Mouse (Mus musculus): Measurements from ENCODE around the gene Btbd9. TPM values are rescaled to one million over a fixed set of nuclear protein-coding genes. Genes with fewer than 3 reads are reported as not detected.

Gene Btbd9
- polyA plus RNA-seq, 1 experiment from 2014 or later = 59.8 TPM

GRCm38 (mm10) chr17:30272769-30273168, 303.5 kb downstream of the Btbd9 start:
- WGBS = 95% methylated on average over 6 of the region's 6 CpGs
- Histone ChIP-seq H3K27ac (no peak overlapping the region), H3K4me1 (peaks cover 20% of the 10 kb centered on the region), H3K36me3 (peaks cover 4% of the 10 kb centered on the region), H3K9me3 (no peaks in the 10 kb centered on the region), H3K4me3 (no peak overlapping the region), H3K27me3 (ENCODE audit: insufficient read depth, poor library complexity, severe bottlenecking) (no peaks in the 10 kb centered on the region)
- no peak for DNase-seq (ENCODE audit: low spot score)

- 69% methylated on average over 11 of the region's 11 CpGs for WGBS
- DNase-seq (ENCODE audit: low spot score) = no peak
- peaks cover 19% of the 10 kb centered on the region for H3K4me1 ChIP-seq
- H3K9me3 ChIP-seq = no peaks in the 10 kb centered on the region
- peak overlapping the region; percentile 42; the same call in 1 of the 2 replicates for H3K27ac ChIP-seq
- no peaks in the 10 kb centered on the region for H3K27me3 ChIP-seq (ENCODE audit: insufficient read depth, poor library complexity, severe bottlenecking)
- no peak overlapping the region for H3K4me3 ChIP-seq
- peaks cover 8% of the 10 kb centered on the region; the same call in 1 of the 2 replicates for H3K36me3 ChIP-seq
These were observed 306.9 kb downstream of the Btbd9 start for GRCm38 (mm10) chr17:30269136-30270063.

GRCm38 (mm10) chr17:30268456-30268855, 307.8 kb downstream of the Btbd9 start:
- no peak for DNase-seq (ENCODE audit: low spot score)
- Histone ChIP-seq H3K4me3 (no peak overlapping the region), H3K9me3 (no peaks in the 10 kb centered on the region), H3K27me3 (ENCODE audit: insufficient read depth, poor library complexity, severe bottlenecking) (no peaks in the 10 kb centered on the region), H3K36me3 (peaks cover 5% of the 10 kb centered on the region; the same call in 1 of the 2 replicates), H3K27ac (no peak overlapping the region), H3K4me1 (peaks cover 19% of the 10 kb centered on the region)
- WGBS = 87% methylated on average over 8 of the region's 8 CpGs

- WGBS = 66% methylated on average over 5 of the region's 5 CpGs
- H3K36me3 ChIP-seq = peaks cover 5% of the 10 kb centered on the region; the same call in 1 of the 2 replicates
- DNase-seq (ENCODE audit: low spot score) = no peak
These were observed 308.8 kb downstream of the Btbd9 start for GRCm38 (mm10) chr17:30267432-30267973.

GRCm38 (mm10) chr17:30263535-30263934, 312.8 kb downstream of the Btbd9 start:
- WGBS = 77% methylated on average over 2 of the region's 2 CpGs
- DNase-seq (ENCODE audit: low spot score) = no peak
- Histone ChIP-seq H3K9me3 (no peaks in the 10 kb centered on the region), H3K27me3 (ENCODE audit: insufficient read depth, poor library complexity, severe bottlenecking) (no peaks in the 10 kb centered on the region), H3K27ac (no peak overlapping the region), H3K4me3 (no peak overlapping the region), H3K4me1 (peaks cover 26% of the 10 kb centered on the region), H3K36me3 (peaks cover 5% of the 10 kb centered on the region; the same call in 1 of the 2 replicates)

More at GRCm38 (mm10) chr17:30267432-30267973, 308.8 kb downstream of the Btbd9 start:
- no peaks in the 10 kb centered on the region for H3K27me3 ChIP-seq (ENCODE audit: insufficient read depth, poor library complexity, severe bottlenecking)
- H3K4me1 ChIP-seq = peaks cover 19% of the 10 kb centered on the region
- H3K4me3 ChIP-seq = no peak overlapping the region
- H3K9me3 ChIP-seq = no peaks in the 10 kb centered on the region
- H3K27ac ChIP-seq = no peak overlapping the region

GRCm38 (mm10) chr17:30262943-30263342, 313.3 kb downstream of the Btbd9 start:
- 92% methylated on average over 6 of the region's 6 CpGs for WGBS
- DNase-seq (ENCODE audit: low spot score) = no peak
- H3K4me3 ChIP-seq = no peak overlapping the region
- no peaks in the 10 kb centered on the region for H3K9me3 ChIP-seq
- peaks cover 5% of the 10 kb centered on the region; the same call in 1 of the 2 replicates for H3K36me3 ChIP-seq
- no peaks in the 10 kb centered on the region for H3K27me3 ChIP-seq (ENCODE audit: insufficient read depth, poor library complexity, severe bottlenecking)
- H3K27ac ChIP-seq = no peak overlapping the region
- peaks cover 30% of the 10 kb centered on the region for H3K4me1 ChIP-seq

- H3K9me3 ChIP-seq = no peaks in the 10 kb centered on the region
- no peaks in the 10 kb centered on the region for H3K27me3 ChIP-seq (ENCODE audit: insufficient read depth, poor library complexity, severe bottlenecking)
- H3K27ac ChIP-seq = no peak overlapping the region
- H3K4me1 ChIP-seq = peaks cover 35% of the 10 kb centered on the region
- H3K36me3 ChIP-seq = peaks cover 5% of the 10 kb centered on the region; the same call in 1 of the 2 replicates
- DNase-seq (ENCODE audit: low spot score) = no peak
- H3K4me3 ChIP-seq = no peak overlapping the region
- 88% methylated on average over 4 of the region's 4 CpGs for WGBS
These were observed 313.8 kb downstream of the Btbd9 start for GRCm38 (mm10) chr17:30262440-30262839.

- DNase-seq (ENCODE audit: low spot score) = no peak
- 96% methylated on average over 3 of the region's 3 CpGs for WGBS
- Histone ChIP-seq H3K27me3 (ENCODE audit: insufficient read depth, poor library complexity, severe bottlenecking) (no peaks in the 10 kb centered on the region), H3K9me3 (no peaks in the 10 kb centered on the region), H3K27ac (no peak overlapping the region), H3K36me3 (peaks cover 4% of the 10 kb centered on the region; the same call in 1 of the 2 replicates), H3K4me3 (no peak overlapping the region), H3K4me1 (peaks cover 38% of the 10 kb centered on the region)
These were observed 314.3 kb downstream of the Btbd9 start for GRCm38 (mm10) chr17:30261983-30262340.

GRCm38 (mm10) chr17:30261307-30261982, 314.8 kb downstream of the Btbd9 start:
- H3K27ac ChIP-seq = no peak overlapping the region
- no peaks in the 10 kb centered on the region for H3K9me3 ChIP-seq
- no peaks in the 10 kb centered on the region for H3K27me3 ChIP-seq (ENCODE audit: insufficient read depth, poor library complexity, severe bottlenecking)
- no peaks in the 10 kb centered on the region for H3K36me3 ChIP-seq
- WGBS = 79% methylated on average over 10 of the region's 10 CpGs
- H3K4me1 ChIP-seq = peaks cover 43% of the 10 kb centered on the region
- DNase-seq (ENCODE audit: low spot score) = no peak
- H3K4me3 ChIP-seq = no peak overlapping the region

GRCm38 (mm10) chr17:30260641-30261306, 315.5 kb downstream of the Btbd9 start:
- Histone ChIP-seq H3K4me1 (peaks cover 50% of the 10 kb centered on the region), H3K27ac (no peak overlapping the region)

GRCm38 (mm10) chr17:30259938-30260337, 316.4 kb downstream of the Btbd9 start:
- whole genome bisulfite sequencing = 63% methylated on average over 6 of the region's 6 CpGs
- H3K36me3 ChIP-seq = no peaks in the 10 kb centered on the region
- H3K4me1 ChIP-seq = peaks cover 54% of the 10 kb centered on the region
- no peak overlapping the region for H3K27ac ChIP-seq
- no peak overlapping the region for H3K4me3 ChIP-seq
- no peaks in the 10 kb centered on the region for H3K27me3 ChIP-seq (ENCODE audit: insufficient read depth, poor library complexity, severe bottlenecking)
- DNase-seq (ENCODE audit: low spot score) = no peak
- no peaks in the 10 kb centered on the region for H3K9me3 ChIP-seq

More at GRCm38 (mm10) chr17:30260641-30261306, 315.5 kb downstream of the Btbd9 start:
- Histone ChIP-seq H3K4me3 (no peak overlapping the region), H3K27me3 (ENCODE audit: insufficient read depth, poor library complexity, severe bottlenecking) (no peaks in the 10 kb centered on the region), H3K9me3 (no peaks in the 10 kb centered on the region), H3K36me3 (no peaks in the 10 kb centered on the region)
- 75% methylated on average over 6 of the region's 6 CpGs for WGBS
- DNase-seq (ENCODE audit: low spot score) = no peak

GRCm38 (mm10) chr17:30258480-30258879, 317.8 kb downstream of the Btbd9 start:
- no peaks in the 10 kb centered on the region for H3K27me3 ChIP-seq (ENCODE audit: insufficient read depth, poor library complexity, severe bottlenecking)
- H3K9me3 ChIP-seq = no peaks in the 10 kb centered on the region
- no peaks in the 10 kb centered on the region for H3K36me3 ChIP-seq
- H3K27ac ChIP-seq = no peak overlapping the region
- H3K4me1 ChIP-seq = peaks cover 65% of the 10 kb centered on the region
- WGBS = 41% methylated on average over 4 of the region's 4 CpGs
- no peak overlapping the region for H3K4me3 ChIP-seq
- no peak for DNase-seq (ENCODE audit: low spot score)

Measured in heart, embryonic 10.5 days (tissue).